Mouse (Mus musculus): ENCODE measurements around the gene Pef1. TPM values are rescaled to one million over a fixed set of nuclear protein-coding genes. Genes with fewer than 3 reads are reported as not detected.

Gene Pef1
- polyA plus RNA-seq, 2 experiments = 24.9 to 38.9 TPM

DNA sequence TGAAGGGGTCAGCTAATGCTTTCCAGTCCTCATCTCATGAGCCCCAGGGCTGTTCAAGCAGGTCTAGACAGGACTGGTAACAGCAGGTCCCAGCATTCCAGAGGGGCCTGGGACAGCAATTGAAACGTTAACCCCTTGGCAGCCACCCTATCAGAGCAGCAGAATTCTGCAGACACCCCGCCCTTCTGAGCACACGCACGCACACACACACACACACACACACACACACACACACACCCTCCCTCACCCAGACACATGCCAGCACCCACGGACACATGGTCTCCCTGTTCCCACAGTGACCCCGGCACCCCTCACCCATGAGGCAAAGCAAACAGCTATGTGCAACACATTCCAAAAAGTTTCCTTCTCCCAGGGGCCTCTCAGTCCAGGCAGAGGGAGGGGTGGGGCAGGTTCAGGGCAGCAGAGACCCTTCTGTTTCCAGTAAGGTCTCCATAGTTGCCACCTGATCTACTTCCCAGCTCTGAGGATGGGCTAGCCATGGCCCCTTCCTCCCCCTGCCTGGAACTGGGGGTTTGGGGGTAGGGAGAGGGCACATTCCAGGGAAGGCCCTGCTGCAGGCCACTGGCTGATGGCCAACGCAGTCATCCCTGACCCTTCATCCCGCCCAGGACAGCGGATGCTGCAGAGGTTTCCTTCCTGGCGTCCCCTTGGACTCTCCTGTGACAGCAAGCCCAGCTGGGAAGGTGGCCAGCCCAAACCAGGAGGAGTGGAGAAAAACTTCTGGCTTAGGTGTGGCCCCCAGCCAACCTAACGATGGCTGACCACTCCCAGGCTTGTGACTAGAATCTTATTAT is 69.8 kb downstream of the Pef1 start:
- Histone ChIP-seq H3K36me3 (replicated peaks; ENCODE audit: control insufficient read depth, insufficient read depth, low read depth) (no peaks in the 10 kb centered on the region), H3K4me1 (replicated peaks; ENCODE audit: control insufficient read depth in 2 of 2, insufficient read depth in 2 of 2, low read length in 1 of 2) (peaks cover 10 to 24% of the 10 kb centered on the region in 2 experiments), H3K4me2 (ENCODE audit: low read depth) (peak overlapping the region; percentile 63), H3K4me3 (ENCODE audit: insufficient read depth in 1 of 2, low read depth in 2 of 2, low read length in 2 of 2) (peak overlapping the region in 1 of 2 experiments; percentile 60; a peak in 2 of 4 replicates), H3K9ac (replicated peaks) (peak overlapping the region; percentile 14; the same call in 1 of the 2 replicates), H3K27me3 (ENCODE audit: control insufficient read depth, insufficient read depth, low read length) (peaks cover 10% of the 10 kb centered on the region), H3K27ac (no peak overlapping the region), H3K9me3 (ENCODE audit: control insufficient read depth, low read length) (no peaks in the 10 kb centered on the region)
- ATAC-seq (ENCODE audit: insufficient read depth) (no peak), DNase-seq (ENCODE audit: low read depth in 3 of 3, low spot score in 3 of 3) (no peak)
- TF ChIP-seq EP300 (IDR thresholded peaks at IDR 0.05; ENCODE audit: low read depth) = no peak
- TF ChIP-seq CTCF (IDR thresholded peaks at IDR 0.05; ENCODE audit: low read depth) = no peak
- 61% methylated on average over 11 of the region's 11 CpGs for WGBS (ENCODE audit: insufficient replicate concordance)

DNA sequence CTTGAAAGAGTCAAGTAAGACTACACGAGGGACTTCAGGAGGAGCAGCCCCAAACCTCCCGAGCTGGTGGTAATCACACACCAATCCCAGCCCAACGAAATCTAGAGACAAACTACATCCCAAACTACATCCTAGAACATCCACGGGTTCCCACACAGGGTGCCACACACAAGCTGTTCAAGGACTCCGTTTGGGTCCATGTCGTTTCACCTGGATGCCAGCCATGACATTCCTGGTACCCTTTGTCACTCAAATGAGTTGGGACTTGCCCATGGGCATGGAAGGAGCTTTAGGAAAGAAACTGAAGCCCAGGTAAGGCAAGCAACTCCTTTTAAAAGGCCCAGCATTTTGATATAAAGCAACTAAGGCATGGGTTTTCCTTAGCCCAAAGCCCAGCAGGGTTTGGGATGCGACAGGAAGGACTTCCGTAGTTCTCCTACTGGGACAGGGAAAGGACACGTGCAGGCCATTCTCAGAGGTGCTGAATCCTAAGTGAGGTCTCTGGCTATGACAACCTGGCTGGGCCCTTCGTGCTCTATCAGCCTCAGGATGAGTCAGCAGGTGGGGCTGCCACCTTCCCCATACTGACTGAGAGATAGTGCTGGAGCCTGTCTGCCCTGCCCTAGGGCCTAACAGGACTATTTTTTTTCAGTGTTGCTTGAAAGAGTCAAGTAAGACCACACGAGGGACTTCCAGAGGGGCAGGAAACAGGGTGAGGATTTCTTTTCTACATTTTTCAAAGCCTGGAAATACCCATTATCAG is 70.9 kb downstream of the Pef1 start:
- no peaks in the 10 kb centered on the region for H3K36me3 ChIP-seq (replicated peaks; ENCODE audit: control insufficient read depth, insufficient read depth, low read depth)
- peaks cover 10 to 24% of the 10 kb centered on the region in 2 experiments for H3K4me1 ChIP-seq (replicated peaks; ENCODE audit: control insufficient read depth in 2 of 2, insufficient read depth in 2 of 2, low read length in 1 of 2)
- H3K27me3 ChIP-seq (ENCODE audit: control insufficient read depth, insufficient read depth, low read length) = peaks cover 10% of the 10 kb centered on the region
- peak overlapping the region; percentile 58 for H3K27ac ChIP-seq
- ATAC-seq (ENCODE audit: insufficient read depth) (peak; percentile 83), DNase-seq (ENCODE audit: low read depth in 3 of 3, low spot score in 3 of 3) (peak; percentile 57 to 63 (median 60))
- peak overlapping the region; percentile 72 for H3K9ac ChIP-seq (replicated peaks)
- 50% methylated on average over 11 of the region's 11 CpGs for WGBS (ENCODE audit: insufficient replicate concordance)
- no peaks in the 10 kb centered on the region for H3K9me3 ChIP-seq (ENCODE audit: control insufficient read depth, low read length)
- TF ChIP-seq CTCF (IDR thresholded peaks at IDR 0.05; ENCODE audit: low read depth) = no peak
- H3K4me2 ChIP-seq (ENCODE audit: low read depth) = peak overlapping the region; percentile 63
- peak overlapping the region; percentile 60 to 66 for H3K4me3 ChIP-seq (ENCODE audit: insufficient read depth in 1 of 2, low read depth in 2 of 2, low read length in 2 of 2)

DNA sequence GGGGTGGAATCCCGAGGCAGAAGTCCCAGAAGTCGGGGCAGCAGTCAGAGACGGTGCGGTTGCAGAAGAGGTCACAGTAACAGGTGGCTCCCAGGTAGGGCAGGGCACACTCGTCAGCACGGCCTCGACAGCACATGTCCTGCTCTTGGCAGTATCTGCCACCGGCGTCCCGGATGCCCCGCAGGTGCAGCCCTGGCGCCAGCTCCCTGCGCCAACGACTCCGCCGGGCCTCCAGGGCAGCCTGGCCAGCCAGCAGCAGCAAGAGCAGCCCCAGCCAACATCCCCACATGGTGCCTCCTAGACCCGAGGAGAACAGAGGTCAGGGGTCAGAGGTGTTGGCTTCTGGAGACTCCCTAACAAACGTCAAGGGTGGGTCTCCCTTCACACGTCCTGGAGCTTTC is 71.6 kb downstream of the Pef1 start:
- Histone ChIP-seq H3K4me3 (ENCODE audit: insufficient read depth in 1 of 2, low read depth in 2 of 2, low read length in 2 of 2) (peak overlapping the region; percentile 60 to 66), H3K9me3 (ENCODE audit: control insufficient read depth, low read length) (no peaks in the 10 kb centered on the region), H3K4me1 (replicated peaks; ENCODE audit: control insufficient read depth in 2 of 2, insufficient read depth in 2 of 2, low read length in 1 of 2) (peaks cover 10 to 24% of the 10 kb centered on the region in 2 experiments), H3K27me3 (ENCODE audit: control insufficient read depth, insufficient read depth, low read length) (peaks cover 10% of the 10 kb centered on the region), H3K27ac (peak overlapping the region; percentile 58), H3K9ac (replicated peaks) (peak overlapping the region; percentile 72), H3K4me2 (ENCODE audit: low read depth) (peak overlapping the region; percentile 63), H3K36me3 (replicated peaks; ENCODE audit: control insufficient read depth, insufficient read depth, low read depth) (no peaks in the 10 kb centered on the region)
- 50% methylated on average over 19 of the region's 19 CpGs for WGBS (ENCODE audit: insufficient replicate concordance)
- ATAC-seq (ENCODE audit: insufficient read depth) = peak; percentile 50
- TF ChIP-seq EP300 (IDR thresholded peaks at IDR 0.05; ENCODE audit: low read depth) = no peak
- DNase-seq (ENCODE audit: low read depth in 3 of 3, low spot score in 3 of 3) = no peak

DNA sequence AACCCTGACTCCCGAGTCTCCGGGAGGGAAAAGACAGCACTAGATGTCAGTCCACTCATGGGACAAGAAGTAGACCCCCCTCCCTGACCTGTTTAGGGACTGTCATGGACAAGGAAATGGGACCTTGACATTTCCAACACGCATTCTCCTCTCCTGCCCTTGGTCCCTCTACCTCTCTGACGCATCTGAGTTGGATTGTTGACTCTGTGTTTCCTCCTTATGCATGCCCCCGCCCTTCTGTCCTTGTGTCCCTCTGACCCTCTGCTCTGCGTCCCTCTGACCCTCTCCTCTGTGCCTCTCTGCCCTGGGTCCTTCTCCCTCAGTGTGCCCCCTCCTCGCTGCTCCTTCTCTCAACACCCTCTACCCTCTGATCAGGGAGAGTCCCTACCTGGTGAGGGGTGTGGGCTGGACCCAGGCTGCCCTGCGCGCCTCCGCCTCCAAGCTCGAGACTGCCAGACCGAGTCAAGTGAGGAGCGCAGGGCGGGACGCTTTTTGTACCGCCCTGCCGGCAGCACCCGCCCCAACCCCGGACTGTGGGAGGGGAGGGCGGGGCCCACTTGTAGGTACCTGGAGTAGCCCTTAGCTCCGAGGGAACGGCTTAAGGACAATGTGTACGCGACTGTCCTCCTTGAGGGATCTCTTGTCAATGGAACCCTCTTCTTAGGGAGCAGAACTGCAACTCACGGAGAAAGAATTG is 72.1 kb downstream of the Pef1 start:
- WGBS (ENCODE audit: insufficient replicate concordance) = 4% methylated on average over 25 of the region's 25 CpGs
- Histone ChIP-seq H3K4me1 (replicated peaks; ENCODE audit: control insufficient read depth in 2 of 2, insufficient read depth in 2 of 2, low read length in 1 of 2) (peaks cover 10 to 24% of the 10 kb centered on the region in 2 experiments), H3K4me2 (ENCODE audit: low read depth) (peak overlapping the region; percentile 63), H3K9me3 (ENCODE audit: control insufficient read depth, low read length) (no peaks in the 10 kb centered on the region), H3K27ac (peak overlapping the region; percentile 58), H3K4me3 (ENCODE audit: insufficient read depth in 1 of 2, low read depth in 2 of 2, low read length in 2 of 2) (peak overlapping the region; percentile 60 to 66), H3K27me3 (ENCODE audit: control insufficient read depth, insufficient read depth, low read length) (peaks cover 10% of the 10 kb centered on the region), H3K9ac (replicated peaks) (peak overlapping the region; percentile 72), H3K36me3 (replicated peaks; ENCODE audit: control insufficient read depth, insufficient read depth, low read depth) (no peaks in the 10 kb centered on the region)
- peak; percentile 55 to 61 (median 56) for DNase-seq (ENCODE audit: low read depth in 3 of 3, low spot score in 3 of 3)
- no peak for TF ChIP-seq CTCF (IDR thresholded peaks at IDR 0.05; ENCODE audit: low read depth)
- TF ChIP-seq EP300 (IDR thresholded peaks at IDR 0.05; ENCODE audit: low read depth) = no peak
- peak; percentile 80 for ATAC-seq (ENCODE audit: insufficient read depth)
